Mouse (Mus musculus): ENCODE data around the gene Srrm3.

Gene Srrm3

GRCm38 (mm10) chr5:135904259-135904658 is 97.6 kb downstream of the Srrm3 start:
- no peak for DNase-seq (ENCODE audit: low spot score in 2 of 2)

- no peak for DNase-seq (ENCODE audit: low spot score in 2 of 2)
Observed at GRCm38 (mm10) chr5:135905320-135906225, 98.9 kb downstream of the Srrm3 start.

- no peak for DNase-seq (ENCODE audit: low spot score in 2 of 2)
Observed at GRCm38 (mm10) chr5:135906846-135907245, 100.2 kb downstream of the Srrm3 start.

- DNase-seq (ENCODE audit: low spot score in 2 of 2), result no peak
Observed at GRCm38 (mm10) chr5:135907256-135907655, 100.6 kb downstream of the Srrm3 start.

- DNase-seq (ENCODE audit: low spot score in 2 of 2), result peak; percentile 17 to 32
Observed at GRCm38 (mm10) chr5:135908185-135908584, 101.5 kb downstream of the Srrm3 start.

- DNase-seq (ENCODE audit: low spot score in 2 of 2), result no peak
Observed at GRCm38 (mm10) chr5:135908989-135909388, 102.3 kb downstream of the Srrm3 start.

- no peak for DNase-seq (ENCODE audit: low spot score in 2 of 2)
Observed at GRCm38 (mm10) chr5:135909646-135910045, 103.0 kb downstream of the Srrm3 start.

- DNase-seq (ENCODE audit: low spot score in 2 of 2), result no peak
Observed at GRCm38 (mm10) chr5:135910813-135911212, 104.1 kb downstream of the Srrm3 start.

GRCm38 (mm10) chr5:135911633-135912220 is 105.0 kb downstream of the Srrm3 start:
- no peak for DNase-seq (ENCODE audit: low spot score in 2 of 2)

GRCm38 (mm10) chr5:135913201-135913600 is 106.5 kb downstream of the Srrm3 start:
- DNase-seq (ENCODE audit: low spot score in 2 of 2), result no peak

- no peak for DNase-seq (ENCODE audit: low spot score in 2 of 2)
Observed at GRCm38 (mm10) chr5:135914156-135914555, 107.5 kb downstream of the Srrm3 start.

- DNase-seq (ENCODE audit: low spot score in 2 of 2), result no peak
Observed at GRCm38 (mm10) chr5:135916051-135916565, 109.4 kb downstream of the Srrm3 start.

GRCm38 (mm10) chr5:135916601-135917000 is 109.9 kb downstream of the Srrm3 start:
- DNase-seq (ENCODE audit: low spot score in 2 of 2), result no peak

- no peak for DNase-seq (ENCODE audit: low spot score in 2 of 2)
Observed at GRCm38 (mm10) chr5:135917327-135918058, 110.8 kb downstream of the Srrm3 start.

GRCm38 (mm10) chr5:135918059-135918437 is 111.4 kb downstream of the Srrm3 start:
- no peak for DNase-seq (ENCODE audit: low spot score in 2 of 2)

- no peak for DNase-seq (ENCODE audit: low spot score in 2 of 2)
Observed at GRCm38 (mm10) chr5:135918593-135918992, 111.9 kb downstream of the Srrm3 start.

- no peak for DNase-seq (ENCODE audit: low spot score in 2 of 2)
Observed at GRCm38 (mm10) chr5:135919902-135920301, 113.2 kb downstream of the Srrm3 start.

GRCm38 (mm10) chr5:135923901-135924300 is 117.2 kb downstream of the Srrm3 start:
- DNase-seq (ENCODE audit: low spot score in 2 of 2), result no peak
